Mouse (Mus musculus): ENCODE measurements around the gene Il1r1. TPM values are rescaled to one million over a fixed set of nuclear protein-coding genes. Genes with fewer than 3 reads are reported as not detected.
A peak's percentile ranks its signal among the peaks of the same experiment; 100 is the strongest.
"Not testable (repeated sequence)": the region's sequence is repeated elsewhere in the genome, so short reads cannot be mapped to it uniquely, and the experiment has no call there.

The Il1r1 gene
- polyA plus RNA-seq, 1 experiment, result 7.1 TPM

DNA sequence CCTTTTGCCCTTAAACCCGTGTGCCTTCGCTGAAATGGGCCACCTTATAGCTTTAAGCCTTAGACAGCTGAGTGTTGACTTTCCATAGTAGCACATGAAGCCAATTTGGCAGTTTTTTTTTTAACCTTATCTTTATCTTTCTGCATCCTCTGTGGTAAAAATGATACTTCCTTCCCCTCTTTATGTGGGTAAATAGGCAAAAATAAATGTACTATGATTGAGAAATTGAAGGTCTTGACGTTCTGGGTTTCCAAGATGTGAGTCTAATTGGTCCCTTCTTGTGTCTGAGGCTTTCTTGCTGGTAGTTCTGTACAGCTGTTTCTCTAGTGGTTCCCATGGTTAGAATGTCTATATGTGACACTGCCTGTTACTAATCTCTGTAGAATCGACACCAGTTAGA, 46.2 kb downstream of the Il1r1 start:
- no peak for DNase-seq (ENCODE audit: low read depth)

DNA sequence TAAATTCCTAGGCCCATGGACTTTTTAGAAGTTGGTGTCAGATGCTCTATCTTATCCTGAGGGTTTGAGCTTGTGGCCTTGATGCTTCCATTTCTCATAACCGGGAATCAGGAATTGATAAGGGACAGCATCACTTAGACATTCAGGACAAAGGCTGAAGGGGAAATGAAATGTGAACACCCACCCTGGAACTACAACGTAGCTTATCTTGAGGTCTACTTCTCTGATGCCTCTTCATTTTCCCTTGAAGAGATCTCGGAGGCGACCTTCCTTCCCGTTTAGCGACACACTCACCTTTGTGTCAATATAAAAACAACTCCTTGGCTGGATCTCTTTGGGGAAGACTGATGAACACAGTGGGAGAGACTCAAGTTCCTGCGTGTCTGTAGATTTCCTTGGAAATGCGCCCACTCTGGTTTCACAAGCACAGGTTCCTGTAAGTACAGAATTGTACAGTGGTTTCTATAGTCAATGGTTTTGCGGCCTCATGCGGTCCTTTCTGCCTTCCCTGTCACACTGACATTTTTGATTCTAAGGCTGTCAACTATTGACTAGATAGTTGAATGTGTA, 46.7 kb downstream of the Il1r1 start:
- DNase-seq (ENCODE audit: low read depth), result no peak

DNA sequence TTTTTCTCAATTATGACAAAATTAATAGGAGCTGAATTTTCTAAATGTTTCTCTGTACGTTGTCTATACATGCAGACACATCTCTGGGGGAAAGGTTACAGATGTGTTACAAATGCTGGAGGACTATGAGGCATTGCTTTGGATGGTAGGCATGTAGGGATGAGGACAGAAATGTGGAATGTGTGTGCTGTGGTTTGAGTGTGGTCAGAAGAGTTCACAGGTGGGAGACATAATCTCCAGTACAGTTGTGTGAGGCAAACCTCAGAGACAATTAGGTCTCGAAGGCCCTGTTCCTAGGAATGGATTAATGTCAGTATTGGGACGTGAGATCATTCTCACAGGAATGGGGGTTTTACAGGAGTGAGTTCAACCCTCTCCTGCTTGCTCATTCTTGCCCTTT, 47.3 kb downstream of the Il1r1 start:
- DNase-seq (ENCODE audit: low read depth), result no peak

DNA sequence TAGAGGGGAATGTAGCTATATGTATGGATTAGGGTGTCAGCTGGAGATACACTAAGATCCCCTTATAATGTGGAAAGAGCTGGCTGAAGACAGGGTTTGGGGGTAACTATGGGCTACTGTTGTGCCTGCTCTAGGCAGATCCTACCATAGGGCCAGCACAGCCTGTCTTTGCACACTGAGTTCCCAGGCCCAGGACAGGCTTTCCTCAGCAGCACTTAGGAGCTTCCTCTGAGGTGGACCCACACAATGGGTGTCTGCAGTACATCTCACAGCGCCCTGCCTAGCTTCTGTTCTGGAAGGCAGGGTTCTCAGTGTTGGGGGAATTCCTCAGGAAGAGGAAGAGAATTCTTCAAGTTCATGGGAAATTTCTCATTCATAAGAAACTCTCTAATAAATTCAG, 48.6 kb downstream of the Il1r1 start:
- no peak for DNase-seq (ENCODE audit: low read depth)

DNA sequence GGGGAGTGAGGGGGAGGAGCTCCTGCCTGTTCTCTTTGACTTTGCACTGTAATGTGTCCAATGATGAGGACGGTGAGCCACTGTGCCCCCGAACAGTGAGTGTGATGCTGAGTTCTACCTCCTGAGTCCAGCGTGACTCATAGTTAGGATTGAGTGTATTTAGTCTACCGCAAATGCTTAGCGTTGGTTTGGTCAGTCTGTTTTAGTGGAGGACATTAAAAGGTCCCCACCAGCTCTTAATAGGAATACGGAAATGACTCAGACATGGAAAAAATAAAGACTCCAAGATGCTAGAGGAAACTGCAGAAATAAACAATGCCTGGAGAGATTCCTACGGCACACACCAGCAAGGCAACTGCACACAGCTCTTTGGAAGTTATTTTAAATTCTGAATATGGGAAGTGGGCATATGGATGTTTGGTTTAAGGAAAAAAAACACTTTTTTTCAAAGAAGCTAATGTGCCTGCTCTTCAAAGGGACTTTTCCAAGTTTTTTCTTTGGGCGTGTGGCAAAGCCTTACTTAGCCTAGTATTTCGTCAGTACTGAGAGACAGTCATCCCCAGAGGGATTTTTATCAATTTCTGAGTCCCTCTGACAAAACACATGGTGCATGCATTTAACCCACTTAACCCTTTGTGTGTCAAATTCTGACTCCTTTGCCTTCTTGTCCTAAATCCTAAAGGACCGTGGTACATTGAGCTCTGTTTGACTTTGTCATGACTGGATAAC, 50.6 kb downstream of the Il1r1 start:
- DNase-seq (ENCODE audit: low read depth), result no peak

DNA sequence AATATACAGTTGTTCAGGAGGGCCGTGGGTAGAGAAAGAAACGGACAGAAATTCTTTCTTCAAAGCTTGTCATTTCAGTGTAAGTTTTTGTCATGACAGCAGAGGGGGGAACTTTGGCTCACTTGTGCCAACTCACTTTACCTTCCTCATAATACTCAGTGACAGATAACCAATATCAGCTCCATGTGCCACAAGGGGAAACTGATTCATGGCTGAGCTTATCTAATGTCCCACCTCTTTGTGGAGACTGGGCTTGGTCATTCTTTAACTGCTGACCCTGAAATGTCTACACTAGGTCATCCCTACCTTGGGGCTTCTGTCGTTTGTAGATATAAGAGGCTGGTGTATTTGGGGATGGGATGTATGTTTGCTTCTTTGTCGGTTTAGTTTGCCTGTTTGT, 53.1 kb downstream of the Il1r1 start:
- no peak for DNase-seq (ENCODE audit: low read depth)

DNA sequence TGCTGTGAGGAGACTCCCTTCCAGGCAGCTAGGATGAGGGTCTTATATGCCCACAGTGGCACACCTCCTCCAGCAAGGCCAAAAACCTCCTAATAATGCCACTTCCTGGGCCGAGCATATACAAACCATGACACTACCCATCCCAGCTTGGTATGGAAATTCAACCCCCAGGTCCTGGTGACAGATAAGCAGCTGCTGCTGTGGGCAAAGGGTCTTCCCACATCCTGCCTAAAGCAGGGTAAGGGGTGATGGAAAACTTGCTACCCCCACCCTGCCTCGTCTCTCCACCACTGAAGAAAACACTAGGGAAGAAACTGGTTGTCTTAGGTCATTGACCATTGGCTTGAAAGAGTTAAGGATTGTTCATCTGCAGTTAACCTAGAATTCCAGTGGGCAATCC, 53.8 kb downstream of the Il1r1 start:
- no peak for DNase-seq (ENCODE audit: low read depth)

DNA sequence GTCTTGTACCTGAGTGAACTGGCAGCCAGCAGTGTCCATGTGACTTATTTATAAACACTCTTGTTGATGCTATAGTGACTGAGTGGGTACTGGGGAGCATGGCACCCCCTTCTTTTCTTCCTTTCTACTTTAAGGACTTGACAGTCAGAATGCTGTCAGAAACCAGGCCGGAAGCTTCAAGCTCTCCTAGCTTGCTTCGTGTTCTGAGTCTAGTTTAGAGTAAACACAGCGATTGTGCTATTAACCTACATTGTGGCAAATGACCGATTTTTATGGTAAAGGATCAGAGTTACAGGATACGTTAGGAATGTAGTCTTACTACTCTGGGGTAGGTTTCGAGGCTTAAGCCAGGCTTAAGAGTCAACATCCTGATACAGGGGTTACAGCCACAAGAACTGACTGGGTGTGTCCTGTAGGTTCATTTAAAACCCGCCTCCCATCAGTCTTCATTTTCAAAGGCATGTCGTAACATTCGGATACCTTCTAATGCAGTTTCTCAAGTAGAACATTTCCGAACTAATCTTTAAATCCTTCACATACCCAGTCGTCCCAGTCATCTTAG, 54.4 kb downstream of the Il1r1 start:
- no peak for DNase-seq (ENCODE audit: low read depth)

DNA sequence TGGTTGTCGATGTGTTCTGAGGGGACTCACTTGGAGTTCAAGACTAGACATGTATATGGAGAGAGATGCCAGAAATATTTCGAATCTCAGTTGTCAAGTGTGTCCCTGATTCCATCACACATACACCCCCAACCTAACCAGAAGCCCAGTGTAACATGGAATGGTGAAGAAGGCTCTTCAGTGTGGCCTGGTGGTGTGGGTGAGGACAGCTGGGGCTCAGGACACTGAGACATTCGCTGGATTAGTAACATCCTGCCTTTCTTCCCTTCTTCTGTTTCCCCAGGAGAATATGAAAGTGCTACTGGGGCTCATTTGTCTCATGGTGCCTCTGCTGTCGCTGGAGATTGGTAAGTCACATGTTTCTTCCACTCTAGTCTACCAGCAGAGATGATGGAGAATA, 57.1 kb downstream of the Il1r1 start:
- no peak for DNase-seq (ENCODE audit: low read depth)

DNA sequence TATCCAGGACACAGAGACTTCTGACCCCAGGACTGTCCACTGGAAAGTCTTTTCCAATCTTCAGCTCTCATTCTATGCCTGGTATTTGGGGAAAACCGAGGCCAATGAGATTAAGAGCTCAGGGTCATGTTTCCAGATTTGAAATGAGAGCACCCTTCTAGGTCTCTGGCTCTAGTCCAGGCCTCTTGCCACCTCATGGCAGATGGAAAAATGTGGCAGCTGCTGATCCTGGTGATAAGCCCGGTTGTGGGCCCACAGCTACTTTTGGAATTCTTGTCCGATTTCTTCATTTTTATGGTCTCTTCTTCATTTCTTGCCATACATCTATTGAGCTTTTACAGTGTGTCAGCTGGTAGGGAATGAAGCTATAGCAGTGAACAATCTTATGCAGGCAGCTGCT, 57.5 kb downstream of the Il1r1 start:
- no peak for DNase-seq (ENCODE audit: low read depth)

DNA sequence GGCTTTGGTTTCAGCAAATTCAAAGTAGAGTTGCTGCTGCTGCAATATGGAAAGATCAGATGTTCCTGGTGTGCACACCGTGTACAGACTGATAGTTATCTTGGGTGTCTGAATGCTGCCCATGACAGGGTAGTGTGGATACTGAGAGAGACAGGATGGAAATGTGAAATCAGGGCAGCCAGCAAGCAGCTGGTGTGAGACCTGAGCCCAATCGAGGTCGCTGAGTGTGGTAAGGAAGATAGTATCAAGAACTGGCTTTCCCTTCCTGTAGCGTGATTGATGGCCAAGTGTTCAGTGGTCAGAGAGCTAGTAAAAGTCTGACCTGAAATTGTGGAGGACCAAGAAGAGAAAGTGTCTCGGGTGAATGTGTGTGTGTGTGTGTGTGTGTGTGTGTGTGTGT, 59.1 kb downstream of the Il1r1 start:
- no peak for DNase-seq (ENCODE audit: low read depth)

DNA sequence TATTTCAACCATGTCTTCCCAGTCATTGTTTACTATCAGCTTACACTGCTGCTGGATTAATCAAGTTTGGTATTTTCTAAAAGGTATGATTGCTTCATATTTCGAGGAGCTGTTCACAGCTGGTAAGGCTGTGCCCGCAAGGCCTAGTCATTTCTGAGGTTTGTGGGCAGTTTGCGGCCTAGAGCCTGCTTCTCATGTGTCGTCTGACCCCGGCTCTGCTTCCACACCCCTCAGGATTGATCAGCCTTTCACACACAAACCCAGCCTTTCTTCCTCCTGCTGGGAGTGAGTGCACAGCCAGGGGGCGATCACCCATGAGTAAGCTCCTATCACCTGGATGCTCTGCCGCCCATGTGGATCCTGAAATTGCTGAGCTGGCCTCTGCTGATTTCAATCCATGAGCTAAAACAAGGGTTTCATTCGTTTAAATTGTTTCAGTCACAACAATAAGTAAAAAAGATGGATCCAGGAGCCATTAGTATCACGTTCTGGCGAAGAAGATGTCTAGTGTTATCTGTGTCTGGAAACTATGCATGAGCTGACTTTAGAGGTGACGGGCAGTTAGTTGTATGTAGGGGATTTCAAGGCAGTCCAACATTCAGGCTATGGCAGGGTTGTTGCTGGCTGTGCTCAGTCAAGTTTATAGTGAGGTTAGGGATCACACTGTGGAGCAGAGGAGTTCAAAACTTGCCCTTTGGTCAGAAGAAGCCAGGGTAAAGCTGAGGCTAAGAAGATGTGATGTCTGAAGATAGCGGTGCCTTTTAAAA, 65.8 kb downstream of the Il1r1 start:
- no peak for DNase-seq (ENCODE audit: low read depth)

DNA sequence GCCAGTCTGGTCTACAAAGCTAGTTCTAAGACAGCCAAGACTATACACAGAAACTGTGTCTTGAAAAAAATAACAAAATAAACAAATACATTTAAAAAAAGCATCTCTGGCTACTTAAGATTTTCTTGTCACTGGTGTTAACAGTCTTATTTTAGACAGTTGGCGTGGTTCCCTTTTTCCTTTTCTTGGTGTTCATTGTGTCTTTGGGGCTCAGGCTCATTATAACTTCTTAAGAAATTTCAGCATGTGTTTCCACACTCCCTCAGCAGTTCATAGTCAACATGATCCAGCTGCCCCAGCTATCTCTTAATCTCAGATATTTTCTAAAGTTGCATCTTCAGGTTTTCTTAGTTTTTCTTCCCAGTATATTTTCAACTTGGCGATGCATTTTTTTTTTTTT, 67.4 kb downstream of the Il1r1 start:
- DNase-seq (ENCODE audit: low read depth), result no peak

DNA sequence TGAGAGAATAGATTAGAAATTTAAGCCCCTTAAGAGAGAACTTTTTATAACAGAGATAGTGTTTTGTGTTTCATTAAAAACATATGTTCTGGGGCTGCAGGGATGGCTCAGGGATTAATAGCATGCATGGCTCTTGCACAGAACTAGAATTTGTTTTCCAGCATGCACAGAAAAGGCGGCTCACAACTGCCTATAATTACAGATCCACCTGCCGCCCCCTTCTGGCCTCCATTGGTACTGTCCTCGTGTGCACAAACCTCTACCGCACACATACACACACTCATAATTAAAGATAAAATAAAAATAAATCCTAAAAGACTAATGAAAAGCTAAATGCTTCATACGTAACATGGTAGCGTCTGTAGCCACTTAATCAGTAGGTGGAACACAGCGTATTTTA, 69.0 kb downstream of the Il1r1 start:
- DNase-seq (ENCODE audit: low read depth), result no peak

DNA sequence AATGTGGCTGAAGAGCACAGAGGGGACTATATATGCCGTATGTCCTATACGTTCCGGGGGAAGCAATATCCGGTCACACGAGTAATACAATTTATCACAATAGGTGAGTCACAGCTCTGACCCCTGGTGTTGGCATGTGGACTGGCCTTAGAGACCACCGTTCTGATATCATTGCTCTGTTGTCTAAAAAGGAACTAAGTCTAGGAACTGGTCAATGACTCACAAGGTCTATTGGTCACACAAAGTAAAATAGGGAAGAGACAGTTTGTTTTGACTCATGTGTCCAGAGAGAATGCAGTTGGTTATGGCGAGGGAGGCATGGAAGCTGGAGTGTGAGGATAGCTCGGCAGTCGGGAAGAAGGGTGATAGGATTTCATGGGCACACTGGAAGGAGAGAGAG, 69.9 kb downstream of the Il1r1 start:
- no peak for DNase-seq (ENCODE audit: low read depth)

DNA sequence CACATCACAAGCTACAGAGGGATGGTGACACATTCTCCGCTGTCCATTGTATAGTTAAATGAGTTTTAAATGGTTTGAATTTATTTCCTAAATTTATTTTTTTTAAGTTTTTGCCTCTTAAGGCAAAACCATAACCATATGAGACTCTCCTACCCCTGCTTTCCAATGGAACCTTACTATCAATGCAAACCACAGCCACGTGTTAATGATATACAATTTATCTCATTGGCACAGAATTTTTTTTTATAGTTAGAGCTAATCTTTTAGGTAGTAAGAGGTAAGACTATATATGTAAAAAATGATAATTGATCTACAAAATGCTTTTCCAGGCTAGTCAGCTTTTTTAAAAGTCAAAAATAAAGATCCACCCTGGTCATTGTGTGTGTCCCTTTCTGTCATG, 73.2 kb downstream of the Il1r1 start:
- no peak for DNase-seq (ENCODE audit: low read depth)

DNA sequence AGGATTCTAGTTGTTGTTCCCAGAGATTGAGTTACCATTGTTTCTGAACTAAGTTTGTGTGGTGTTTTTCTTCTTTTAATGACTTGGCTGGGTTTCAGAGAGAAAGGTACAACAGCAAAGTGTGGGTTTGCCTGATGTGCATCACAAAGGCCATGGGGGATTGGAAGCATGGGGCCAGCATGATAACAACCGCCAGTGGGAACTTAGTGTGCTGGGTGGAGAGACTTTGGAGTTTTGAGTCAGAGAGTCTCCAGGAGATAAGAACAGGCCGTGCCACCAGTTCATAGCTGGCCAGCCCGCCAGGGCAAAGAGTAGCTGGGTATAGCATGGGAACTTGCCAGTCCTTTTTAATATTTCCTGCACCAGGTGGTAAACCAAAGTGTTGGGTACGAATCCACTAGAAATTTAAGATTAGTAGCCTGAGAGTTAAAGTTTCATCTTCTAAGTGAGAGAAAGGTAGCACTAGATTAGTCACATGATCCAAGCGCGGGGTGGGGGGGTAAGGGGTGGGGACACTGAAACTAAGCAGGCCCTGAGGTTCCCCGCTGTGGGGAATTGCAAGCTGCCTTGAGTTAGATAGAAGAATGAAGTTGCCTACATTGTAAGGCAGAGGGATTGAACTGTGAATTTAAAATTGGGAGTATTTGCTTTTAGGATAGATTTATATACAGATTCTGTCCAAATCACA, 78.4 kb downstream of the Il1r1 start:
- DNase-seq (ENCODE audit: low read depth), result no peak

DNA sequence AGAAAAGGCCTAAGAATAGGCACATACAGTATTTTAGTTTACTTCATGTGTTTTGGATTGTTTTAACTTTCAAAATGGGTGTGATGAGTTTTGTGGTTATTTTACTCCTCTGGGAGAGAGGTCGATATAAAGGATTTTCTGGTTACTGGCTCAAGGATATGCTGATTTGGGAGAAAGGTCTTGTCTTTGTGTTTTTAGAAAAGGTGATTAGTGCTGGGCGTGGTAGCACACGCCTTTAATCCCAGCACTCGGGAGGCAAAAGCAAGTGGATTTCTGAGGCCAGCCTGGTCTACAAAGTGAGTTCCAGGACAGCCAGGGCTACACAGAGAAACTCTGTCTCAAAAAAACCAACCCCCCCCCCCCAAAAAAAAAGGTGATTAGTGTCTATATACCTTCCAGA, 79.4 kb downstream of the Il1r1 start:
- not testable (repeated sequence) for DNase-seq (ENCODE audit: low read depth)

DNA sequence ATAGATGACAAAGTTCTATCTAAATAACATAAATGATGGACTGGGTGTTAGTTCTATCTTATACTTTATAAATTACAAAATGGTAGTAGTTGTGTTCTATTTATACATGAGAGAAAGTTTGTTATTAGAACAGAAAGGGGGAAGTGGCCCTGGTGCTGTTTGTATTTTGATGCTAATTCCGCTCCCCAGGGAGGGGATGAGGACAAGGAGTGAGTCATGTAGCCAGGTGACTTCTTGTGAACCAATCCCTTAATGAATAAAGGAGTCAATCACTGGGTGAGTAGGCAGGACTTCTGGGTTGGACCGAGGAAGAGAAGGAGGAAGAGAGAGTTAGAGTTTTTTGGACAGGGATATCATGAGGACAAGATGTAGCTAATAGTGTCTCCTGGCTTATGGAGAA, 81.2 kb downstream of the Il1r1 start:
- DNase-seq (ENCODE audit: low read depth), result no peak

DNA sequence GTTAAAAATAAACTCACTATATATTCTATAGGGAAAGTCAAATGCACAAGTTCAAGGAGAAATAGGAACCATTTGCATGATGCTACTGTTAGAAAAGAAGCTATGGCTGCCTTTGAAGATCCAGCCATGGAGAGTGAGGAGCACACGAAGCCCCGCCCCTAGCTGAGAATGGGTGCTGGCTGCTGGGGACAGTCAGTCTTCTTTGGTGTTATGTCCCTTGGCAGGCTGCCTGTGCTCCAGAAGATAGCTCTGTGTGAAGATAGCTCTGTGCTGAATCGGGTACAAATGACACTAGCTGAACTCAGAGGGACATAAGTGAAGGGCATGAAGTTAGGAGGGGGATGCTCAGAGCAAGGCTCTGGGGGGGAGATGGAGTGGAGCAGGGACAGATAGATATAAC, 86.2 kb downstream of the Il1r1 start:
- no peak for DNase-seq (ENCODE audit: low read depth)

DNA sequence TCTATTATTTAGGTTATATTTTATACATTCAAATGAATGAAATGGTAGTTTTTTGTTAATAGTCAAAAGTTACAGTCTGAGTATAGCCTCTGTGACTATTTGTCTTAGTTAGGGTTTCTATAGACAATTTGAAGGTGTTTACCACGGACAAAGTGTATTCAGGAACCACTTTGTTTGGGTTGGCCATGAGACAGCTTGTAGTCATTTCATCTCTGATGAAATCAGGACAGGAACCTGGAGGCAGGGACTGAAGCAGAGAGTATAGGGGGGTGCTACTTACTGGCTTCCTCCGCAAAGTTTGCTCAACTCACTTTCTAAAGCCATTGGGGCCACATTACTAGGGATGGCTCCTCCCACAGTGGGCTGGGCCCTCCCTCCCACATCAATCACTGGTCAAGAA, 86.7 kb downstream of the Il1r1 start:
- DNase-seq (ENCODE audit: low read depth), result peak; percentile 34

DNA sequence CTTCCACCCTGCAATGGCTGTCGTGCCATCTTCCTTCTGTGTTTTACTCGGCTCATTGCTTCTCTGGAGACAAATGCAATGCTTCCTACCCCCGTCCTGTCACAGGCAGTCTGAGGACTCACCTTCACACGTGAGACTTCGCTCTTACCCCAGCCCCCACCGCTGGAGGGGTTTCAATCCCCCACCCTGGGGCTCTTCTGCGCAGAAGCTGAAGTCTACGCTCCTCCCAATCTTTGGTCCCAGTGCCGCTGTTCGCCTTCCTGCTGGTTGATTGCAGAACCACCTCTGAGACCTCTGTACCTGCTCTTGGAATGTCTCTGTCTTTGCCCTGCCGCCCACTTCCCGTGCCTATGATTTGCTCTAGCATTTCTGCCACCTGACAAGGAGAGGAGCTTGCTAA, 89.1 kb downstream of the Il1r1 start:
- no peak for DNase-seq (ENCODE audit: low read depth)

Data from gonadal fat pad, adult 2 months (tissue).